ENCODE assay signal across 8 mouse cellular contexts in genomic region chr4:100187563-100188200, GRCm38 (mm10).
DNase-seq lines count a peak whose midpoint lies in the region; ATAC-seq and TF ChIP-seq lines count a peak whose summit lies in the region.

No protein-coding gene starts in this region.

- no peak overlapping the region for H3K4me2 ChIP-seq in forebrain, embryonic 15.5 days (replicated peaks)
- no peak overlapping the region for H3K4me2 ChIP-seq in forebrain, embryonic 11.5 days (ENCODE audit: low read depth, low read length, severe bottlenecking)
- no peak overlapping the region for H3K4me2 ChIP-seq in lung, postnatal 0 days (replicated peaks; ENCODE audit: low read depth, low read length)
- H3K4me2 ChIP-seq in intestine, embryonic 14.5 days (ENCODE audit: low read length): no peak overlapping the region

- ATAC-seq in forebrain, embryonic 15.5 days (replicated peaks): peak; percentile 16; the same call in 1 of the 2 replicates
- ATAC-seq in forebrain, embryonic 11.5 days (replicated peaks; ENCODE audit: low FRiP score): no peak
- ATAC-seq in lung, postnatal 0 days: peak; percentile 6; the same call in 1 of the 2 replicates
- peak; percentile 45; the same call in 1 of the 2 replicates for ATAC-seq in intestine, embryonic 14.5 days (replicated peaks; ENCODE audit: low FRiP score, low TSS enrichment, low read depth)
- ATAC-seq in CD4-positive, CD25-positive, alpha-beta regulatory T cell, adult 4 months: no peak

- 46% methylated on average over 6 of the region's 6 CpGs for WGBS in forebrain, embryonic 15.5 days
- WGBS in forebrain, embryonic 11.5 days: 54% methylated on average over 6 of the region's 6 CpGs
- WGBS in lung, postnatal 0 days: 27% methylated on average over 6 of the region's 6 CpGs
- 47% methylated on average over 6 of the region's 6 CpGs for WGBS in intestine, embryonic 14.5 days

- H3K4me1 ChIP-seq in forebrain, embryonic 15.5 days: peaks cover 10% of the 10 kb centered on the region
- no peaks in the 10 kb centered on the region for H3K4me1 ChIP-seq in forebrain, embryonic 11.5 days (replicated peaks; ENCODE audit: control insufficient read depth, insufficient read depth, low read length)
- H3K4me1 ChIP-seq in lung, postnatal 0 days (ENCODE audit: insufficient read depth, low read depth, low read length): peaks cover 5% of the 10 kb centered on the region; the same call in 1 of the 2 replicates
- H3K4me1 ChIP-seq in intestine, embryonic 14.5 days (replicated peaks; ENCODE audit: control insufficient read depth, insufficient read depth, low read length): peaks cover 13% of the 10 kb centered on the region

- DNase-seq in forebrain, embryonic 11.5 days (ENCODE audit: low spot score): no peak
- no peak for DNase-seq in lung, postnatal 0 days (ENCODE audit: low spot score)
- no peak for DNase-seq in lung, postnatal 36 days
- DNase-seq in intestine, embryonic 14.5 days (ENCODE audit: low spot score): peak; percentile 68
- DNase-seq in lung, postnatal 4 days: peak; percentile 16 to 43
- no peak for DNase-seq in retina, postnatal 1 day

- no peak overlapping the region for H3K4me3 ChIP-seq in forebrain, embryonic 15.5 days
- no peak overlapping the region for H3K4me3 ChIP-seq in forebrain, embryonic 11.5 days (ENCODE audit: low read depth, low read length)
- H3K4me3 ChIP-seq in lung, postnatal 0 days (ENCODE audit: low read depth, low read length): no peak overlapping the region
- H3K4me3 ChIP-seq in intestine, embryonic 14.5 days (ENCODE audit: low read depth, low read length): no peak overlapping the region

- no peak for TF ChIP-seq EP300 in lung, postnatal 0 days (IDR thresholded peaks at IDR 0.05)

- H3K36me3 ChIP-seq in forebrain, embryonic 15.5 days: no peaks in the 10 kb centered on the region
- H3K36me3 ChIP-seq in forebrain, embryonic 11.5 days (ENCODE audit: control insufficient read depth, insufficient read depth, low read length): no peaks in the 10 kb centered on the region
- no peaks in the 10 kb centered on the region for H3K36me3 ChIP-seq in lung, postnatal 0 days (ENCODE audit: insufficient read depth, low read length)
- H3K36me3 ChIP-seq in intestine, embryonic 14.5 days (ENCODE audit: control insufficient read depth, insufficient read depth, low read length): no peaks in the 10 kb centered on the region

- no peak overlapping the region for H3K9ac ChIP-seq in forebrain, embryonic 15.5 days (replicated peaks)
- no peak overlapping the region for H3K9ac ChIP-seq in forebrain, embryonic 11.5 days (ENCODE audit: low read length)
- no peak overlapping the region for H3K9ac ChIP-seq in lung, postnatal 0 days (replicated peaks; ENCODE audit: low read depth)
- H3K9ac ChIP-seq in intestine, embryonic 14.5 days (ENCODE audit: low read length): no peak overlapping the region

- TF ChIP-seq CTCF in lung, postnatal 0 days (IDR thresholded peaks at IDR 0.05): no peak

- H3K9me3 ChIP-seq in forebrain, embryonic 15.5 days: no peaks in the 10 kb centered on the region
- no peaks in the 10 kb centered on the region for H3K9me3 ChIP-seq in forebrain, embryonic 11.5 days (ENCODE audit: control insufficient read depth, low read length)
- no peaks in the 10 kb centered on the region for H3K9me3 ChIP-seq in lung, postnatal 0 days (ENCODE audit: low read length)
- H3K9me3 ChIP-seq in intestine, embryonic 14.5 days (ENCODE audit: control insufficient read depth, low read length): no peaks in the 10 kb centered on the region

- no peak overlapping the region for H3K27ac ChIP-seq in forebrain, embryonic 15.5 days (replicated peaks)
- no peak overlapping the region for H3K27ac ChIP-seq in forebrain, embryonic 11.5 days (ENCODE audit: low read depth, low read length)
- H3K27ac ChIP-seq in lung, postnatal 0 days (ENCODE audit: low read length): no peak overlapping the region
- peak overlapping the region; percentile 14; the same call in 1 of the 2 replicates for H3K27ac ChIP-seq in intestine, embryonic 14.5 days (ENCODE audit: low read depth)

- H3K27me3 ChIP-seq in forebrain, embryonic 15.5 days: no peaks in the 10 kb centered on the region
- no peaks in the 10 kb centered on the region for H3K27me3 ChIP-seq in forebrain, embryonic 11.5 days (ENCODE audit: control insufficient read depth, insufficient read depth, low read length)
- H3K27me3 ChIP-seq in lung, postnatal 0 days (replicated peaks; ENCODE audit: insufficient read depth, low read length): no peaks in the 10 kb centered on the region
- H3K27me3 ChIP-seq in intestine, embryonic 14.5 days (replicated peaks; ENCODE audit: control insufficient read depth, insufficient read depth, low read length): no peaks in the 10 kb centered on the region

Comparison
In these comparisons a context has a peak if more than half of its experiments do, and no peak if none do; other contexts are left out.
1. ATAC-seq: peak in forebrain, embryonic 15.5 days (single experiment), lung, postnatal 0 days (single experiment) and intestine, embryonic 14.5 days (single experiment); none in forebrain, embryonic 11.5 days (single experiment) and CD4-positive, CD25-positive, alpha-beta regulatory T cell, adult 4 months (single experiment).
2. DNase-seq: peak in intestine, embryonic 14.5 days (single experiment) and lung, postnatal 4 days (2 of 2); none in forebrain, embryonic 11.5 days (single experiment), lung, postnatal 0 days (single experiment), lung, postnatal 36 days (single experiment) and retina, postnatal 1 day (single experiment).